Mouse (Mus musculus) 3T3-L1 (cell line): ENCODE data around the gene Pax3.

Experiments used
- DNase-seq: peaks from one replicate; pipeline ENCODE4 v3.0.0-alpha.2; 2015; ENCODE audit warnings: low read depth, low spot score

Pax3 gene

DNA sequence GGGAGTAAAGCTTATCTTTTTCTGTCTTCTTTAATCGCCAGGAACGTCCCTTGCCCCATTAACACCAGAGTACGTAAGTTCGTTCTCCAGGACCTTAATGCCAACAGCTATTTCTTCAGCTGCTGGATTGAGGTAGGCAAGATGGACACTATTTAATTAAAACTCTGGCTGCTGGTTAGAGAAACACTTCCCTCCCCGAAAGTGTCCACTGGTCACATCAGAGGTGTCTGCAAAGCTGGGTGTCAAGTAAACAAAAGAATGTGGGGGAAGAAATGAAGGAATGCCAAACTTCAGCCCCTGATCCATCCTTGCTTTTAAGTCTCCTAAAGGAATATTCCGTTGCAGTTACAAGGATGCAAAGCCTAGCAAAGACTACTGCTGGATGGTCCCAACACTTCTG, 24.6 kb downstream of the Pax3 start:
- DNase-seq, result no peak

DNA sequence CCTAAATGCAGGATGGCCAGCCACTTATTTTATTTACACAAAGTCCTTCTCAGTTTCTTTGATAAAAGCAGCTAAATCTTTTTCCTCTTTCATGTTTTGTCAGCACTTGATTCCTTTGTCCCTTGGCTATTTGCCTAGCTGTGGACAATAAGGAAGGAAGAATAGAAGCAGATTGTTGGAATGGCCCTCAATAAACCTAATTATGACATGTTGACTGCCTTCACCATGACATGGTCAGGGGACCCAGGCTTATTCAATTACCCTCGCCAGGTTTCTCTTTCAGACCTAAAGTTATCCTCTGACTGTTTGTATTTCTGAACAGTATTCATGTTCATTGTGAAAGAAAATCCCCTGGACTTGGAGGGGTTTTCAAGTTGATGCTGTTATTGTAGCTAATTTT, 25.3 kb downstream of the Pax3 start:
- DNase-seq, result no peak

DNA sequence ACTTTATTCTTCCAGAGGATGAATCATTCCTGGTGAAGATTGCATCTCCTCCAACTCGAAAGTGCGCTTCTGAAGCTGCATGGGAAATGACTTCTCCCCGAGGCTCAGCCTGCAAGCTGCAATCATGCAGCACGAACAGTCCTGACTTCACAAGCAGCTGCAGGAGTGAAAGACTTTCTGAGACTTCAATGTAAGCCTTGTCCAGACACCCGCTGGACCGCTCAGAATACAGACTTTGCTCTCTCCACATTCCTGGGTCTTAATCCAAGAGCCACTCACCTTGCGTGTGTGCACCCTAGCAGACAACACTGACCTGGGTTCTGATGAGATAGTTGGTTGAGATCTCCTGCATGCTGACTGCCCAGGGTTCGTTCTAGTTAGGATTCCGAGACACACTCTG, 26.2 kb downstream of the Pax3 start:
- DNase-seq, result no peak

DNA sequence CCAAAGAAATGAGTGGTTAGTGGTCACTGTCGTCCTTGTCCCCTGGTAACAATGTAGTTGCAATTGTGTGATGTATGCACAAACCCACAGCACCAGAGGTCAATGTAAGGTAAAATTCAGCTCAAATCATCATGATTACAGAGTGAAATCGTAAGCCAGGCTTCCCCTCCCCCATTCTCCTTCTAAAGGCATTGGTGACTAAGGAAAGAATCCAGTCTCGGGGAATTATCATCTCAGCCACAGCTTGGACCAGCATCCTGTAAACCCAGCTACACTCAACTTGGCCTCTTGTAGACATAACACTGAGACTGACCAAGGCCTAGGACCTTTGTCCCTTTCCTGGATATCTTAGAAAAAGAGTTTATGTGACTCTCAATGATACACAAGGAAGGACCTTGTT, 28.1 kb downstream of the Pax3 start:
- no peak for DNase-seq

DNA sequence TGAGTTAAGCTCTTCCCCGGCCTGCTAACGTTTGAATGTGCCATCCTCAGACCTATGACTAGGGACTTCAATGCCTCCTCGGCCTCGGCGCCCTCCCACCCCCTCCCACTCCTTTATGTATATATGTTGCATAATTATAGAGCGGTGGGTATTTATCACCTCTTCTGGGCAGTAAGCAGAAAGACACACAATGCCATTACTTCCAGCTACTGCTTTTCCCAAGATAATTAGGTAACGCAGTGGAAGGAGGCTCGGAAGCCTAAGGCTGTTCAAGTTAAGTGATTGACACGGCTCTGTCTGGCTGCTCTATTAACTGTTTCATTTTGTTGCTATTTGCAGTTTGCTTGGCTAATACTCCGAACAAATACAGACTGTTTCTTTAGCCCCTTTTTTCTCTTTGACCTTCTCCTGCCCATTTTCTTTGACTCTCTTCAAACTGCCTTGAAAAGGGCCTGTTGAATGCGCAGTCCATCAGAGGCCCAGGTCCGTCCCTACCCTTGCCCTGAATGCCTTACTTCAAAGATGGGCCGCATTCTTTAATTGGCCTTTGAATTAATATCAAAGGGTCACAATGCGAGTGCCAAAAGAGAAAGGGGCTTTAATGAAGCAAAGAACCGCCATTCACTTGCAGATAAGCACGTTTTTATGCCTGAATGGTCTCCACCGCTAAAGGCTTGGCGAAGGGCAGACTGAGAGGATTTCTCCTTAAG, 29.2 kb downstream of the Pax3 start:
- DNase-seq, result no peak

DNA sequence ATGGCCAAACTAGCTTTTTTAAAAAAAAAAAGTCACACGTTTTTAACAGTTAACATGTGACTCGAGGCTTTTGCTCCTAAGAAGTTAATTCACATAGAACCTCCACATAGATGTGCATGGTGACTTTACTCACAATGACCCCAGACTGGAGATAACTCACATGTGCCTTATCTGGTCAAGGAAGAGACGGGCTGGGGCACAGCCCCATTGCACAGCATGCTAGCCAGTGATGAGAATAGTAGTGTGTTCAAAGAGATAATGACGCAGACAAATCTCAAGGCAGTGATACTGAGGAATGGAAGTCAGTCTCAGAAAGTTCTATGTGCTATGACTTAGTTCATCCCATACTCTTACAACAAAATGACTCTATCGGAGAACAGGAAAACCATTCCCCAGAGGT, 35.2 kb downstream of the Pax3 start:
- DNase-seq, result no peak

DNA sequence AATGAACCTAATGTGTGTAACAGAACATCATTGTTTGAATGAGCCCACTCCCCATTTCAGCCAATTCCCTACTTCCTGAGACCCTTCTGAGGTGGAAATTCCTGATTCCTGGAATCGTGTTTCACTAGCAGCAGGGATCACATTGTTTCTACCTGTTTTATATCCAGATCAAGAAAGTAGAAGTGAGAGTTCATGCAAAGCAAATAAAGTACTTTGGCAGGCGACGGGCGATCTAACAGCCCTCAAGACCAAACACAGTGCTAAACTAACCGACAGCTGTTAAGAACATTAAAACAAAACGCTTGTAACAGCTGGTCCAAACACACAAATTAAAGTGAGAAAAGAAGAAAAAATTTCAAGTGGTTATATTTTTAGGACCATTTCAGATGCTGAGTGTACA, 39.0 kb downstream of the Pax3 start:
- DNase-seq, result no peak

DNA sequence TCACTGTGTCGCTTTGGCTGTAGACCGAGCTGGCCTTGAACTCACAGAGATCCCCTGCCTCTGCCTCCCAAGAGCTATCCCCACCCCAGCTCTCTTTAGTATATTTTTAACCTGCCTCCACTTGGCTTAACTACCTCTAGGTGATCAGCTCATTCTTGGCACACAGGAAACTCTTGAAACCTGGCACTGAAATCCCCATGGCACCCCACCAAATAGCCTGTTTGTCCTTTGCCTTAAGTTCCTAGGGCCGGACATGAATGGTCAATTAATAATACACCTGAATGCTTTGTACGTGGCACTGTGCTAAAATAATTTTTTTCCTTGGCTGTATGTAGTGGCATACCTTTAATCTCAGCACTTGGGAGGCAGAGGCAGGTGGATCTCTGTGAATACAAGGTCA, 41.1 kb downstream of the Pax3 start:
- DNase-seq, result no peak

DNA sequence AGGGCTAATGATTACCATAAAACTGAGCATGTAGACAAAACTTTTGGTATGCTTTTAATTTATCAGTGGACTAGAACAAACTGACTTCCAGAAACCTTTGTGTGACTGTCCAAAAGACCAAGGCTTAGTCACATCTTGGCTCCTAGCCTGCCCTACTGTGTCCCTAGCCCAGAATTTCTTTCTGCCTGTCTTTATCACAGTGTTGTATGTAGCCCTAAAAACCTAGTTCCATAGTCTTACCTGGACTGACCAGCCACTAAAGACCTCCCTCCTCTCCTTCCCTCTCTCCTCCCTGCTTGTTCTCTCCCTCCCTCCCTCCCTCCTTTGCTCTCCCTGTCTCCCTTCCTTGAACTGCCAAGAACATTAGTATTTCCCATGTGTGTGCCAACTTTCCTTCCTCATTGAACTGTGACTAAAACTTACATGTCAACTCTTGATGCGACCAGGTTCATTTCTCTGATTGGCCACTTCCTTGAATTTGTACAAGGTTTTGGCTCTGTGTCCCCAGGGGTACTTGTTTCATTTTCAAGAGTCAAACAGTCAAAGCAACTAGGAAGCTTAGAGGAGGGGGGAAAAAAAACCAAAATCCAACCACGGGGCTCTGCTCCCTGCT, 48.8 kb downstream of the Pax3 start:
- peak; percentile 77 for DNase-seq

DNA sequence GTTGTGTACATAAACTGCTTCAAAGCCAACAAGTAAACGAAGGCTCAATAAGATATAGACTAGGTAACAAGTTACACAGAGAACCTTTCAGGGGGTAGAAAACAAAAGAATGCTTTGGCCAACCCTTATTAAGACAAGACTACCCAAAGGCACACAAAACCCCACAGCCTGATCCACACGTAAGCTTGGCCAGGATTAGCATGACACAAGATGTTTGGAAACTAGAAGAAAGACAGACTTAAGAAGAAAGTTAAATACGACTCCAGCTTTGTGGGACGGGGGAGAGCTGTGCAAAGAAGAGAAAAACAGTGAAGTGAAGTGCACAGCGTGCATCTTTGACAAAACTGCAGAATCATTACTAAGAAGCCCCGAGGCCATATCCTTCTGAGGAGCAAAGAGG, 53.5 kb downstream of the Pax3 start:
- no peak for DNase-seq

DNA sequence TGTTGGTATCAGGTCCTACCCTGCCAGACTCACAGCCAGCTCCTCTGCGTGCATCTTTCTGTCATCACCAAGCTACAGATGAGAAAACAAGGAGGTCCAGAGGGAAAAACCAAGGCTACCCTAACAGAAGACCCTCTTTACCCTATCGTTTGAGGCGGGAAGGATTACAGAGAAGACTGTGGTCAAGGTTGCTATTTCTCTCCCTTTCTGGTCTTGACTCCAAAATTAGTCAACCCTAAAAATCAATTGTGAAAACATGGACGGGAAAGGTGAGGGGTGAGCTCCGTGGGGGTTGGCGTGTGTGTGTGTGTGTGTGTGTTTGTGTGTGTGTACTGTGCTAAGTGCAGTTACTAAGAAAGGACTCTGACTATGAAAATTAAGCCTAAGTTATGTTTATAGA, 54.0 kb downstream of the Pax3 start:
- DNase-seq, result no peak

DNA sequence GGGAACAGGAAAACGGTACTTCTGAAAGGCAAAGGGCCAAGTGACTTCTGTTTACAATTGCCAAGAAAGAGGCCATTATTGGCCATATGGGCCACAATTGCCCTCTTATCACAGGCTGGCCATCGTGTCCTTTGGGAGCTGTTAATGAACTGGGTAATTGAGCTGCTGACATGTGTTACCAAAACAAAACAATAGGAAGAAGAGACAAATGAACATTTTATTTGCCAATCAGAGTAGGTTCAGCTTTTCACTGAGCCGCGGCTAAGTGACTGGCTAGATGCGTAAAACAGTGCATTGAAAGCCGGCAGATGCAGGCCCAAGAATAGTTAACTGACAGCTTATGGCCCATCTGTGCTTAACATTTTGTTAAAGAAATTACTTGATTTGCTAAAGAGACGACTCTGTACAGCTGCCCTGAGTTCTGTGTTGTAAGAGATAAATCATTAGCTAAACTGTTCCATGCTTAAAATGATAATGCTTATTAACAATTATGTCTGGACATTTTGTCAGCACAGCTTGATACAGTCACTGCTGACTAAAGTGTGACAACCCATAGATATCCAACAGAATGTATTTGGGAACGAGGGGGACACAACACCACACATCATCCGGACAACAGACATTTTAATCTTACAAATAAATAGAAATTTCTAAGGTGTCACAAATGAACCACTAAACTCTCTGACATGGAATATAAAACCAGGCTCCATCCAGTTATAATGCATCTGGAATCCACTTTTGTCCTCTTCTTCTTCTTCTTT, 55.0 kb downstream of the Pax3 start:
- no peak for DNase-seq

DNA sequence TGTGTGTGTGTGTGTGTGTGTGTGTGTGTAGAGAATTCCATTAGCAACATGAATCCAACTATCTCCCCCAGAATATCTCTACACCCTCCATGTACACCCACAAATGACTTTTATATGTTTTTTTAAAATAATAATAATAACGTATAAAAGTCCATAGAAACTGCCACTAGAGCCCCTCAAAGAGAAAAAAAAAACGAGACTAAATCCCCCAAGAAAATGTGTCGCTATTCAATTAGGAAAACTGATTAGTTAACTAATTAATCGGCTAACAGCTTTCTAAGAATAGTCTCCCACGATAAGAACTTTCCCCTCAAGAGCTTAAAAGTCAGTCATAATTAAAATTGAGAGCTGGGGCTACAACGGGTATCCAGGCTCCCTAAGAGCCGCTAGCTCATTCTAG, 55.6 kb downstream of the Pax3 start:
- no peak for DNase-seq

DNA sequence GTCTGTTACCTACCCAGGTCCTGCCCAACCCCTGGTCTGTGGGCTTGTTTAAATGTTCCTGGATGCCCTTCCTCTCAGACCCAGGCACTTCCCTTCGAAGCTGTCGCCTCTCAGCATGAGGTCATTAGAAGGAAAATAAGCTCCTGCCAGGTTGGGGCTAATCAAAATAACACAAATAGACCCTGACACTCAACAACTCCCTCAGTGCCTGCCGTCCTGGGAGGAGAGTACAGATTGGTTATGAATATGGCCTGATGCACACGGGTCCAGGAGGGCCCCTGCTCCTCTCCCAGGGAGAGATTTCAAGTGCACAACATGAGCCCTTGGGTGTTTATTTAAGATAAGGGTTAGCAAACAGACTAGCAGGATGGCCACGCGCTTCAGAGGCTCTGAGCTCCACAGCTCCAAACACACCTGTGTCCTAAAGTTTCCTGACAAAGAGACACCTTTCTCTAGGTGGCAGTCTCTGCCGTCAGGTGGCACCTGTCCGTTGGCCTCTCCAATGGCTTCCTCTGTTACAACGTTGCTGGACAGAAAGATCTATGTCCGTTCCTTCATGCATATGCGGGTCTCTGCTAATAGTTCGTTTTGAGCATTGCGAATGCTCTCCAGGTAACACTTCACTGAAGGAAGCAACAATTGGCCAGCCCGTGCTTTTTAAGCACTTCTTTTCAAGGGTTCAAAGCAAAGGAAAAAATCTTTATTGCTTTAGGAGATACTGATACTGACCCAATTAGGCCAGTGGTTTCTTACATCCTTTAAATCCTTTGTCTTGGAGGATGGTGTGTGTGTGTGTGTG, 56.2 kb downstream of the Pax3 start:
- DNase-seq, result no peak

DNA sequence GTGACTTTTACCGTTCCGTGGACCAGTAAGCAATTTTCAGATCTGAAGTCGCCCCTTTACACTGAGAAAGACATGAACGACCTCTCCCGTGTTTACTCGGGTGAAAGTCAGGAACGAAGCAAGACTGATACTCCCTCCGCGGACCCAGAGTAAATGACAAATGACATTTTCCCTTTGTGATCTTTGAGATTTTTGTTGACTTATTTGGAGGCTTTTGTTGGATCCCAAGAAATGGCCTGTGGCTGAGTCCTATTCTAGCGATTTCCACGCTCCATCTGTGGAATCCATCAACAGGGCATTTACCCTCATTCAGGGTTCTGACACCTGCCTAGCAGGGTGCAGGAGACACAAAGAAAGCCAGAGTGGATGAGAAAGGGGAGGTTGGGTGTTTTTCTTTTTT, 57.6 kb downstream of the Pax3 start:
- no peak for DNase-seq

DNA sequence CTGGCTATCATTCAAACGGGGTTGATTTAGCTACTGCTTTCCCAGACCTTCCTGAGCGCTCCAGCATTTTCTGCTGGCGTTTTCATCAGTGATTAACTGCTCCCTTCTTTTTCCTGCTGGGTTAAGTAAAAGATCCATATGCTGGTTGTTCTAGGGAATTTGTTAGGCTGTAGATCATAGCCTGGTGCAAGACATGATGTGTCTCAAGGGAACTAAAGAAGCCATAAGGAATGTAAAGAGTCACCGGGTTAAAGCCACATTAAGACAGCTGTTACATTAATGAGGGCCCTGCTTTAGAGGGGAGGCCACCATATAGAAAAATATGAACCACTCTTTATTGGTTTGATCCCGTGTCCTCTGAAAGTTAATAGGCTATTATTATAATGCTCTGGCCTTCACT, 67.7 kb downstream of the Pax3 start:
- peak; percentile 30 for DNase-seq

DNA sequence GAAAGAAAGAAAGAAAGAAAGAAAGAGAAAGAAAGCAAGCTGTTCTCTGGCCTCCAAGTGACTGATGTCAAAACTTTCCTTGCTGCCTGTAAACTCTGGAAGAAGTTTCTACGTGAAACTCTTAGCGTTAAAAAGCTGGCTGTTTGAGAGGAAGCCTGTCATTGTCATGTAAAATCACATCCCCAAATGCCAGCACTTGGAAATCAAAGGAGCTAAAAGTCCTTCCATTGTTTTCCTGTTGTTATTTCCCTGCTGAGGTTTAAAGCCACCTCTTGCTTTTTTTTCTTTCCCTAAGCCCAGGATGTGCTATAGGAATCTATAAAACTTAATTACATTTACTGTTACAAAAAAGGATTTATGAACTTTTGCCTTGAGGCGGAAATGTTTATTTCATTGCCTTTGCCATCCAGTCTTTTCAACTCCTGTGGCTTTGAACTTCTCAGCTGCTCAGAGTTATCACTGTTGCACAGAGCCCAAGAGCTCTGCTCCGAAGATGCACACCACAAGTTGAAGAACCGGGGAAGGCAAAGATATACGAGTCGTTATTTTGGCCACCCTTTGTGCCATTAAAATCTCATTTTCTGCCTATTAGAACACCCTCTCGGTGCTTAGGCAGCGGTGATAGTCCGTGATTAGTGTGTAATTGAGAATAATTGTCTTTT, 76.9 kb downstream of the Pax3 start:
- DNase-seq, result no peak

DNA sequence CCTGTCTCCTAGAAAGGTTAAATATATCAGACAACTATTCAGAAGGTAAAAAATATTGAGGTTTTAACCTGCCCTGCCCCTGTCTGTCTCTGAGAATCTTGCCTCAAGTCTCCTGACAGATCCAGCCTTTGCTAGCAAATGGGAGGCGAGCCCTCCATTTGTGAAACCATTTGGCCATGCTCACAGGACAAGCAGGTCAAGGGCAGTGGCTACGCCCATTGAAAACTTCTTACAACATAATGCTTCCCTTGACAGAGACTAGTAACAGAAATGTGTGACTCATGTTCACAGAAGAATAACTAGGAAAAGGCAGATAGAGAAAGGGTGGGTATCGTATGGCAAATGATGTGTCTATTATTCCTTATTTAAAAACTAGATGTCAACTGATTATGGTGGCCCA, 80.9 kb downstream of the Pax3 start:
- peak; percentile 66 for DNase-seq

DNA sequence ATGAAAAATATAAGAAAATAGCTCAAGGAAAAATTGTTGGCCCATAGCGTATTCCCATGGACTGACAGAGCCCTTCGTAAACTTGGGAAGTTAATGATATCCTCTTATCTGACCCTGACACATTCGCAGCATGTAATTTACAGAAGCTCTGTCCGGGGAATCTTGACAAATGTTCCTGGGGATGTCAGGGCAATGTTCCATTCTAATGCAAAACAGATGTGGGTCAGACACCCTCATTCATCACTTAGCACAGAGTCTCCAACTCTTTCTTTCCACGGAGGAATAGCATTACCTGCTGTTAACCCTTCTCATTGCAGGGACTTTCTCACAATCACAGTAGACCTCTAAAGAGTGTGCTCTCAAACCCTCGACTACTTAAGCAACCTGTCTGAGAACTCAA, 86.6 kb downstream of the Pax3 start:
- DNase-seq, result peak; percentile 66

DNA sequence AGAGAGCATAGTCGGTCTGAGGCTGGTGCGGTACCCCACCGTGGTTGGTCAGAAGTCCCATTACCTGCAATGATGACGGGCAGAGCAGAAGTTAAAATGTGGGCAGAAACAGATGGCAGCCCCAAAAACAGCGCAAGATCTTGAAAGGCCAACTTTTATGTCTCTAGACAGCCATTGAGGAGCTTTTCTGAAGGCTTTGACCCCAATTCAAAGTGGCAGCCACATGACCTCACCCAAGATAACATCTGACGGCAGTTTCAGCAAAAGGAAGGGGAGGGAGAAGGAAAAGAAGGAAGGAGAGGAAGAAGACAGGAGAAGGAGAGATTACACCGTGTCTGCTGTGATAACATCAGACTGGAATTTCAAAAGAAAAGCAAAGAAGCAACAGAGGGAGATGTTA, 93.4 kb downstream of the Pax3 start:
- DNase-seq, result no peak

DNA sequence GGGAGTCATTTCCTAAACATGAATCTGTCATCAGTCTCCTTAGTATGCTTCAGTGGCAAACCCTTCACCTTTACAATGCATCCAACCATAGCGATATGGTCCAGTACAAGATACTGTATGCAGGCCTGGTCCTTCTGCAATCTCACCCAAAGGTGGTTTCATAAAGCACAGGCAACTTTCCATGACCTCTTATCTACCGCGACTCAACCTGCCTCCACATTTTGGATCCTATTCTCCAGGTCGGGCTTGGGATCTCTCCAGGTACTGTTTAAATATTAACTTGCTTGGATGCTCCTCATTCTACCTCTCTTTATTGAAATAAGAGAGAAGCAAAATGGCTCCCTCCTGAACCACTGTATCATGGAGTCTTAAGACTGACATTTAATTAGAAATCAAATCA, 103.3 kb downstream of the Pax3 start:
- no peak for DNase-seq

DNA sequence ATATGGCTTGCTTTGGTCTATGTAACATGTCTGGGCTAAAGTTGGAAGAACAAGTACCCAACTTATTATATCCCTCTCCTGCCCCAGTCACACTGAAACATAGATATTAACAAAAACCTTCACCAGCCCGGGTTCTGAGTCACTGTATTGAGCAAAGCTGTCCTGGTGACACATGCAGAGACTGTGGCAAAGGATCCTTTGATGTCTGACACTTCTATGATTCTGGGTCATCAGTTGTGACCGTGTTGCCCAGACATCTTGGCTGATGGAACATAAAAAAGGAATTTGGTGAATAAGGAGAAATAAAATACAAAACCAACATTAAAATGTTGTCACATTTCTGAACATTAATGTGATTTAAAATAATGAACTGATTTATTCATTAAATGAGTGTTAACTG, 108.3 kb downstream of the Pax3 start:
- DNase-seq, result peak; percentile 36
